Mouse (Mus musculus) small intestine, adult 2 months (tissue): ENCODE measurements around the gene Tex44.

ENCODE experiments used
- CTCF ChIP-seq: fragments of 200-500 bp; IDR thresholded peaks from 2 replicates; pipeline ENCODE4 v1.5.1; 2012; ENCODE audit warnings: low read depth, mild to moderate bottlenecking, control low read depth, inconsistent platforms, low read length, moderate library complexity, mixed read lengths; ENCODE audit not compliant: insufficient replicate concordance, insufficient read length; ENCODE audit errors: extremely low read depth
- POLR2A ChIP-seq: fragments of 200-500 bp; IDR thresholded peaks from 2 replicates; pipeline ENCODE4 v1.6.1; 2012; ENCODE audit warnings: low read depth, mild to moderate bottlenecking, control low read depth, inconsistent platforms, low read length, moderate library complexity

DNA sequence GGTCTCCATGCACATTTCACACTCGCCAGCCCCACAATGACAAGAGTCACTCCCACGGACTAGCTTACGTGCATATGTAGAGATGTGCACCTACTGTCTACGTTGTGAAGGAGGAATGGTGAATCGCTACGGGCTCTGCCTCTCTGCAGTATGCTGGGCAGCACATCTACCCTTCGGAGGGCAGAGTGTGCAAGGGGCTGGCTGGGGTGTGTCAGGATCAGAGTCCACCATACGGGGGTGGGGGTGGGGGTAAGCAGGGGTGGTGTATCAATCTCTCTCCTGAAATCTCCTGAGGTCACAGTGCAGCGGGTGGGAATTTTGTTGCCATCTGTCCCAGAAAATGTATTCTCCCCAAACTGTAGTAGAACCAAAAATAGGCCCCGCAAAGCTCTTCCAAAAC, 17.6 kb upstream of the Tex44 start:
- TF ChIP-seq POLR2A (no peak), CTCF (no peak)
